Mouse (Mus musculus): Measurements from ENCODE around the gene Cacna2d4. TPM values are rescaled to one million over a fixed set of nuclear protein-coding genes. Genes with fewer than 3 reads are reported as not detected.

Gene Cacna2d4
- polyA plus RNA-seq (2015; fragmentation: Illumina TruSeq; extraction: RNeasy Lipid Tissue Mini Kit (QIAGEN cat#74804); ENCODE audit: insufficient read depth, low read depth, low replicate concordance), result not detected

GRCm38 (mm10) chr6:119236241-119236640 is at the start of gene Cacna2d4:
Cacna2d4 (plus strand) TSS chr6:119236526.

GRCm38 (mm10) chr6:119196382-119197305 is 39.7 kb upstream of the Cacna2d4 start, which contains the start of gene Cacna1c:
Cacna1c (minus strand) TSS chr6:119196418.

GRCm38 (mm10) chr6:119330506-119330905 is 94.2 kb downstream of the Cacna2d4 start, which contains the start of gene Lrtm2:
Lrtm2 (minus strand) TSS chr6:119330766.

Other genes starting within 250 kb of the Cacna2d4 start
- gene Dcp1b, start 61.3 kb upstream of the Cacna2d4 start, polyA plus RNA-seq (2015; fragmentation: Illumina TruSeq; extraction: RNeasy Lipid Tissue Mini Kit (QIAGEN cat#74804); ENCODE audit: insufficient read depth, low read depth, low replicate concordance), result 3.8 TPM
- gene Cacna1c, start 40.1 kb upstream of the Cacna2d4 start, polyA plus RNA-seq (2015; fragmentation: Illumina TruSeq; extraction: RNeasy Lipid Tissue Mini Kit (QIAGEN cat#74804); ENCODE audit: insufficient read depth, low read depth, low replicate concordance), result 3.5 TPM
- not detected for gene Lrtm2, start 94.2 kb downstream of the Cacna2d4 start, polyA plus RNA-seq (2015; fragmentation: Illumina TruSeq; extraction: RNeasy Lipid Tissue Mini Kit (QIAGEN cat#74804); ENCODE audit: insufficient read depth, low read depth, low replicate concordance)
- gene Adipor2, start 181.2 kb downstream of the Cacna2d4 start, polyA plus RNA-seq (2015; fragmentation: Illumina TruSeq; extraction: RNeasy Lipid Tissue Mini Kit (QIAGEN cat#74804); ENCODE audit: insufficient read depth, low read depth, low replicate concordance), result 14.7 TPM
- 4.8 TPM for gene Fbxl14, start 243.1 kb downstream of the Cacna2d4 start, polyA plus RNA-seq (2015; fragmentation: Illumina TruSeq; extraction: RNeasy Lipid Tissue Mini Kit (QIAGEN cat#74804); ENCODE audit: insufficient read depth, low read depth, low replicate concordance)

Measured in pancreas, adult 10 weeks (tissue).